Mouse (Mus musculus): ENCODE results near the gene Ifna11.
"Not testable (repeated sequence)": the region's sequence is repeated elsewhere in the genome, so short reads cannot be mapped to it uniquely, and the experiment has no call there.

Gene Ifna11

DNA sequence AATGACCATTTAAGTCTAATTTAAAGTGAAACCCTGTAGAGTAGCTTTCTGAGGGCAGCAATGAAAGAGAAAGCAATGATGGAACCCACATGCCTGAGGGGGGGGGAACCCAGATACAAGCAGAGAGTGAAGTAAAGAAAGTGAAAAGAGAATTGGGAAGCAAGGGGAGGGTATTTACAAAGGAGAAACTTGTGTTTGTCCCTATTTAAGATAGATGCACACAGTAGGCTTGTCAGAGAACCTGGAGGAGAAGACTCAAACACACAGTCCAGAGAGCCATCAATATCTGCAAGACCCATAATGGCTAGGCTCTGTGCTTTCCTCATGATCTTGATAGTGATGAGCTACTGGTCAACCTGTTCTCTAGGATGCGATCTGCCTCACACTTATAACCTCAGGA is at the start of gene Ifna11:
Ifna11 (plus strand) TSS at position 301 of the 400 bp plus-strand sequence.
- no peak for DNase-seq

DNA sequence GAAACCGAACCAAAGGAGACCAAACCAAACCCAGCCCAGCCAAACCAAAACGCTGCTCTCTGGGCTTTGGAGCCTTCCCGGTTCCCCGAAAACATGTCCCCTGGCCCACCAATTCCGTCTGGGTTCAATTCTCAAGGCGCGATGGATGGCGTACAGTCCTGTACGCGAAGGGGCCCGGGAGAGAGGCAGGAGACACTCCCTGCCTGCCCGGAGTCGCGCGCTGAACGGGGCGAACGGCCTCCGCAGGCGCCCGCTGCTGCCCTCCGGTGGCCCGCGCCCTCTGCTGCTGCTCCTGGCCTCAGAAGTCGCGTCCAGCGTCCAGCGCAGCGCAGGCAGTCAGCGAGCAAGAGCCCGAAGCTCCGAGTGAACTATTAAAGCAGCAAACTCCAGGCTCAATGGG is 46.2 kb upstream of the Ifna11 start, which contains the start of gene Gm13290:
Gm13290 (plus strand) TSS at position 301 of the 400 bp plus-strand sequence.
- not testable (repeated sequence) for DNase-seq

DNA sequence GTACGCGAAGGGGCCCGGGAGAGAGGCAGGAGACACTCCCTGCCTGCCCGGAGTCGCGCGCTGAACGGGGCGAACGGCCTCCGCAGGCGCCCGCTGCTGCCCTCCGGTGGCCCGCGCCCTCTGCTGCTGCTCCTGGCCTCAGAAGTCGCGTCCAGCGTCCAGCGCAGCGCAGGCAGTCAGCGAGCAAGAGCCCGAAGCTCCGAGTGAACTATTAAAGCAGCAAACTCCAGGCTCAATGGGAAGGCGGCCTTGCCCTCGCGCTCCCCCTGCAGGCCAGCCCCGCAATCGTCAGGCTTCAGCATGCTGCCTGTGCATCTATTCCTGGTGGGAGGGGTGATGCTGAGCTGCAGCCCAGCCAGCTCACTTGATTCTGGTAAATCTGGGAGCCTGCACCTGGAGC is 43.1 kb upstream of the Ifna11 start, which contains the start of gene Gm13289:
Gm13289 (plus strand) TSS at position 301 of the 400 bp plus-strand sequence.
- not testable (repeated sequence) for DNase-seq

DNA sequence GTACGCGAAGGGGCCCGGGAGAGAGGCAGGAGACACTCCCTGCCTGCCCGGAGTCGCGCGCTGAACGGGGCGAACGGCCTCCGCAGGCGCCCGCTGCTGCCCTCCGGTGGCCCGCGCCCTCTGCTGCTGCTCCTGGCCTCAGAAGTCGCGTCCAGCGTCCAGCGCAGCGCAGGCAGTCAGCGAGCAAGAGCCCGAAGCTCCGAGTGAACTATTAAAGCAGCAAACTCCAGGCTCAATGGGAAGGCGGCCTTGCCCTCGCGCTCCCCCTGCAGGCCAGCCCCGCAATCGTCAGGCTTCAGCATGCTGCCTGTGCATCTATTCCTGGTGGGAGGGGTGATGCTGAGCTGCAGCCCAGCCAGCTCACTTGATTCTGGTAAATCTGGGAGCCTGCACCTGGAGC is 40.2 kb upstream of the Ifna11 start, which contains the start of gene Gm13272:
Gm13272 (plus strand) TSS at position 301 of the 400 bp plus-strand sequence.
- DNase-seq = not testable (repeated sequence)

DNA sequence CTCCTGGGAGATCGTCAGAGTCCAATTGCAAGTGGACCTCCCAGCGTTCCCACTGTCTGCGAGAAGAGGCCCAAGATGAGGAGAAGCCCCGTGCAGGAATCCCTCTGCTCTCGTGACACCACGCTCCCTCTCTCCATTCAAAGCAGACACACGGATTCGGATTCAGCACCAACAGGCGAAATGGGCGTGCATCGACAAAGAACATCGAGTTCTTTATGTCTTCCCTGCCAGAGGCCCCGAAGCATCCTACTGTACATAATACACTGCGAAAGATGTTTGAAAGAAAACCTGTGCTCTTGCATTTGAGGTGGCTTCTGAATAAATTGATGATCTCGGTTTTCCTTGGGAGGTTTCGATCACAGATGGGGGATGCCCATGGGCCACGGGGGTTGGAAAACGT is 39.4 kb upstream of the Ifna11 start:
- not testable (repeated sequence) for DNase-seq

DNA sequence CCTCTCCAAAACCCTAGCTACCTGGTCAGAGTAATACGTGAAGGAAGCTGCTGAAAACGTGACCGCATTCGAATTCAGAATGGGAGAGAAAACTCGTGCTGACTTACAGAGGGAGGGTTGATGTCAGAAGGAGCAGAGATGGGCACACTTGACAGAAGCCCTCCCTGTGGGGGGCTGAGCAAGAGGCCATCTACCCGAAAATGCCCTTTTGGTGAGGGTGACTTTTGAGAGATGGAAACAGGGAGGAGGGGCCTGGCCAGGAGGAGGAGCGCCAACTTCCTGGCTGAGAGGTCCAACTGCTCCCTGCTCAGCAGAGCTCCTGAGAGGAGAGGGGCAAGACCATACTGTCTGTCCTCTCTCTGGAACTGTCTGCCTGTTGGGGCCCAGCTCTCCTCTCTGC is 37.9 kb upstream of the Ifna11 start, which contains the start of gene Ifnz:
Ifnz (plus strand) TSS at position 301 of the 400 bp plus-strand sequence.
- not testable (repeated sequence) for DNase-seq

DNA sequence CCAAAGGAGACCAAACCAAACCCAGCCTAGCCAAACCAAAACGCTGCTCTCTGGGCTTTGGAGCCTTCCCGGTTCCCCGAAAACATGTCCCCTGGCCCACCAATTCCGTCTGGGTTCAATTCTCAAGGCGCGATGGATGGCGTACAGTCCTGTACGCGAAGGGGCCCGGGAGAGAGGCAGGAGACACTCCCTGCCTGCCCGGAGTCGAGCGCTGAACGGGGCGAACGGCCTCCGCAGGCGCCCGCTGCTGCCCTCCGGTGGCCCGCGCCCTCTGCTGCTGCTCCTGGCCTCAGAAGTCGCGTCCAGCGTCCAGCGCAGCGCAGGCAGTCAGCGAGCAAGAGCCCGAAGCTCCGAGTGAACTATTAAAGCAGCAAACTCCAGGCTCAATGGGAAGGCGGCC is 37.4 kb upstream of the Ifna11 start:
- not testable (repeated sequence) for DNase-seq

DNA sequence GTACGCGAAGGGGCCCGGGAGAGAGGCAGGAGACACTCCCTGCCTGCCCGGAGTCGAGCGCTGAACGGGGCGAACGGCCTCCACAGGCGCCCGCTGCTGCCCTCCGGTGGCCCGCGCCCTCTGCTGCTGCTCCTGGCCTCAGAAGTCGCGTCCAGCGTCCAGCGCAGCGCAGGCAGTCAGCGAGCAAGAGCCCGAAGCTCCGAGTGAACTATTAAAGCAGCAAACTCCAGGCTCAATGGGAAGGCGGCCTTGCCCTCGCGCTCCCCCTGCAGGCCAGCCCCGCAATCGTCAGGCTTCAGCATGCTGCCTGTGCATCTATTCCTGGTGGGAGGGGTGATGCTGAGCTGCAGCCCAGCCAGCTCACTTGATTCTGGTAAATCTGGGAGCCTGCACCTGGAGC is 34.4 kb upstream of the Ifna11 start, which contains the start of gene Gm13276:
Gm13276 (plus strand) TSS at position 301 of the 400 bp plus-strand sequence.
- DNase-seq = not testable (repeated sequence)

DNA sequence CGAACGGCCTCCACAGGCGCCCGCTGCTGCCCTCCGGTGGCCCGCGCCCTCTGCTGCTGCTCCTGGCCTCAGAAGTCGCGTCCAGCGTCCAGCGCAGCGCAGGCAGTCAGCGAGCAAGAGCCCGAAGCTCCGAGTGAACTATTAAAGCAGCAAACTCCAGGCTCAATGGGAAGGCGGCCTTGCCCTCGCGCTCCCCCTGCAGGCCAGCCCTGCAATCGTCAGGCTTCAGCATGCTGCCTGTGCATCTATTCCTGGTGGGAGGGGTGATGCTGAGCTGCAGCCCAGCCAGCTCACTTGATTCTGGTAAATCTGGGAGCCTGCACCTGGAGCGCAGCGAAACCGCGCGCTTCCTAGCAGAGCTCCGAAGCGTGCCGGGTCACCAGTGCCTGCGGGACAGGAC is 31.4 kb upstream of the Ifna11 start, which contains the start of gene Gm13277:
Gm13277 (plus strand) TSS at position 231 of the 400 bp plus-strand sequence.
- peak; percentile 67 for DNase-seq

DNA sequence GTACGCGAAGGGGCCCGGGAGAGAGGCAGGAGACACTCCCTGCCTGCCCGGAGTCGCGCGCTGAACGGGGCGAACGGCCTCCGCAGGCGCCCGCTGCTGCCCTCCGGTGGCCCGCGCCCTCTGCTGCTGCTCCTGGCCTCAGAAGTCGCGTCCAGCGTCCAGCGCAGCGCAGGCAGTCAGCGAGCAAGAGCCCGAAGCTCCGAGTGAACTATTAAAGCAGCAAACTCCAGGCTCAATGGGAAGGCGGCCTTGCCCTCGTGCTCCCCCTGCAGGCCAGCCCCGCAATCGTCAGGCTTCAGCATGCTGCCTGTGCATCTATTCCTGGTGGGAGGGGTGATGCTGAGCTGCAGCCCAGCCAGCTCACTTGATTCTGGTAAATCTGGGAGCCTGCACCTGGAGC is 28.5 kb upstream of the Ifna11 start, which contains the start of gene Gm13278:
Gm13278 (plus strand) TSS at position 301 of the 400 bp plus-strand sequence.
- not testable (repeated sequence) for DNase-seq

DNA sequence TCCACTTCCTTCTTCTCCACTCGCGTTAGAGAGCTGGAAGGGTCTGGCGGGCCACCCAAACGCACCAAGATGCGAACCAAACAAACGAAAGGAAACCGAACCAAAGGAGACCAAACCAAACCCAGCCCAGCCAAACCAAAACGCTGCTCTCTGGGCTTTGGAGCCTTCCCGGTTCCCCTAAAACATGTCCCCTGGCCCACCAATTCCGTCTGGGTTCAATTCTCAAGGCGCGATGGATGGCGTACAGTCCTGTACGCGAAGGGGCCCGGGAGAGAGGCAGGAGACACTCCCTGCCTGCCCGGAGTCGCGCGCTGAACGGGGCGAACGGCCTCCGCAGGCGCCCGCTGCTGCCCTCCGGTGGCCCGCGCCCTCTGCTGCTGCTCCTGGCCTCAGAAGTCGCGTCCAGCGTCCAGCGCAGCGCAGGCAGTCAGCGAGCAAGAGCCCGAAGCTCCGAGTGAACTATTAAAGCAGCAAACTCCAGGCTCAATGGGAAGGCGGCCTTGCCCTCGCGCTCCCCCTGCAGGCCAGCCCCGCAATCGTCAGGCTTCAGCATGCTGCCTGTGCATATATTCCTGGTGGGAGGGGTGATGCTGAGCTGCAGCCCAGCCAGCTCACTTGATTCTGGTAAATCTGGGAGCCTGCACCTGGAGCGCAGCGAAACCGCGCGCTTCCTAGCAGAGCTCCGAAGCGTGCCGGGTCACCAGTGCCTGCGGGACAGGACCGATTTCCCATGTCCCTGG is 25.7 kb upstream of the Ifna11 start, which contains the start of gene Gm13275:
Gm13275 (plus strand) TSS at position 552 of the 740 bp plus-strand sequence.
- DNase-seq = peak; percentile 42

DNA sequence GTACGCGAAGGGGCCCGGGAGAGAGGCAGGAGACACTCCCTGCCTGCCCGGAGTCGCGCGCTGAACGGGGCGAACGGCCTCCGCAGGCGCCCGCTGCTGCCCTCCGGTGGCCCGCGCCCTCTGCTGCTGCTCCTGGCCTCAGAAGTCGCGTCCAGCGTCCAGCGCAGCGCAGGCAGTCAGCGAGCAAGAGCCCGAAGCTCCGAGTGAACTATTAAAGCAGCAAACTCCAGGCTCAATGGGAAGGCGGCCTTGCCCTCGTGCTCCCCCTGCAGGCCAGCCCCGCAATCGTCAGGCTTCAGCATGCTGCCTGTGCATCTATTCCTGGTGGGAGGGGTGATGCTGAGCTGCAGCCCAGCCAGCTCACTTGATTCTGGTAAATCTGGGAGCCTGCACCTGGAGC is 22.7 kb upstream of the Ifna11 start, which contains the start of gene Gm13279:
Gm13279 (plus strand) TSS at position 301 of the 400 bp plus-strand sequence.
- not testable (repeated sequence) for DNase-seq

DNA sequence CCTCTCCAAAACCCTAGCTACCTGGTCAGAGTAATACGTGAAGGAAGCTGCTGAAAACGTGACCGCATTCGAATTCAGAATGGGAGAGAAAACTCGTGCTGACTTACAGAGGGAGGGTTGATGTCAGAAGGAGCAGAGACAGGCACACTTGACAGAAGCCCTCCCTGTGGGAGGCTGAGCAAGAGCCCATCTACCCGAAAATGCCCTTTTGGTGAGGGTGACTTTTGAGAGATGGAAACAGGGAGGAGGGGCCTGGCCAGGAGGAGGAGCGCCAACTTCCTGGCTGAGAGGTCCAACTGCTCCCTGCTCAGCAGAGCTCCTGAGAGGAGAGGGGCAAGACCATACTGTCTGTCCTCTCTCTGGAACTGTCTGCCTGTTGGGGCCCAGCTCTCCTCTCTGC is 20.4 kb upstream of the Ifna11 start, which contains the start of gene Gm13285:
Gm13285 (plus strand) TSS at position 301 of the 400 bp plus-strand sequence.
- not testable (repeated sequence) for DNase-seq

DNA sequence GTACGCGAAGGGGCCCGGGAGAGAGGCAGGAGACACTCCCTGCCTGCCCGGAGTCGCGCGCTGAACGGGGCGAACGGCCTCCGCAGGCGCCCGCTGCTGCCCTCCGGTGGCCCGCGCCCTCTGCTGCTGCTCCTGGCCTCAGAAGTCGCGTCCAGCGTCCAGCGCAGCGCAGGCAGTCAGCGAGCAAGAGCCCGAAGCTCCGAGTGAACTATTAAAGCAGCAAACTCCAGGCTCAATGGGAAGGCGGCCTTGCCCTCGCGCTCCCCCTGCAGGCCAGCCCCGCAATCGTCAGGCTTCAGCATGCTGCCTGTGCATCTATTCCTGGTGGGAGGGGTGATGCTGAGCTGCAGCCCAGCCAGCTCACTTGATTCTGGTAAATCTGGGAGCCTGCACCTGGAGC is 16.8 kb upstream of the Ifna11 start, which contains the start of gene Gm13287:
Gm13287 (plus strand) TSS at position 301 of the 400 bp plus-strand sequence.
- DNase-seq = not testable (repeated sequence)

DNA sequence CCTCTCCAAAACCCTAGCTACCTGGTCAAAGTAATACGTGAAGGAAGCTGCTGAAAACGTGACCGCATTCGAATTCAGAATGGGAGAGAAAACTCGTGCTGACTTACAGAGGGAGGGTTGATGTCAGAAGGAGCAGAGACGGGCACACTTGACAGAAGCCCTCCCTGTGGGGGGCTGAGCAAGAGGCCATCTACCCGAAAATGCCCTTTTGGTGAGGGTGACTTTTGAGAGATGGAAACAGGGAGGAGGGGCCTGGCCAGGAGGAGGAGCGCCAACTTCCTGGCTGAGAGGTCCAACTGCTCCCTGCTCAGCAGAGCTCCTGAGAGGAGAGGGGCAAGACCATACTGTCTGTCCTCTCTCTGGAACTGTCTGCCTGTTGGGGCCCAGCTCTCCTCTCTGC is 14.5 kb upstream of the Ifna11 start, which contains the start of gene Gm13288:
Gm13288 (plus strand) TSS at position 301 of the 400 bp plus-strand sequence.
- not testable (repeated sequence) for DNase-seq

DNA sequence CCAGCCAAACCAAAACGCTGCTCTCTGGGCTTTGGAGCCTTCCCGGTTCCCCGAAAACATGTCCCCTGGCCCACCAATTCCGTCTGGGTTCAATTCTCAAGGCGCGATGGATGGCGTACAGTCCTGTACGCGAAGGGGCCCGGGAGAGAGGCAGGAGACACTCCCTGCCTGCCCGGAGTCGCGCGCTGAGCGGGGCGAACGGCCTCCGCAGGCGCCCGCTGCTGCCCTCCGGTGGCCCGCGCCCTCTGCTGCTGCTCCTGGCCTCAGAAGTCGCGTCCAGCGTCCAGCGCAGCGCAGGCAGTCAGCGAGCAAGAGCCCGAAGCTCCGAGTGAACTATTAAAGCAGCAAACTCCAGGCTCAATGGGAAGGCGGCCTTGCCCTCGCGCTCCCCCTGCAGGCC is 14.0 kb upstream of the Ifna11 start:
- DNase-seq = peak; percentile 34

DNA sequence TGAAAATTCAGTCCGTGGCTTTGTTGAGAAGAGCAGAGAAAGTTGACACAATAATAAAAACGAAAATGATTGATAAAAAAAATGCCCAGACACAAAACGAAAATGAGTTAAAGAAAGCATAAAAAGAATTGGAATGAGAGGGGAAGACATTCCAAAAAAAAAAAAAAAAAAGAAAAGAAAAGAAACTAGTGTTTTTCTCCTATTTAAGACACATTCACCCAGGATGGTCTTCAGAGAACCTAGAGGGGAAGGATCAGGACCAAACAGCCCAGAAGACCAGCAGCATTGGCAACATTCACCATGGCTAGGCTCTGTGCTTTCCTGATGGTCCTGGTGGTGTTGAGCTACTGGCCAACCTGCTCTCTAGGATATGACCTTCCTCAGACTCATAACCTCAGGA is 3.8 kb upstream of the Ifna11 start, which contains the start of gene Ifna7:
Ifna7 (plus strand) TSS at position 301 of the 400 bp plus-strand sequence.
- no peak for DNase-seq

DNA sequence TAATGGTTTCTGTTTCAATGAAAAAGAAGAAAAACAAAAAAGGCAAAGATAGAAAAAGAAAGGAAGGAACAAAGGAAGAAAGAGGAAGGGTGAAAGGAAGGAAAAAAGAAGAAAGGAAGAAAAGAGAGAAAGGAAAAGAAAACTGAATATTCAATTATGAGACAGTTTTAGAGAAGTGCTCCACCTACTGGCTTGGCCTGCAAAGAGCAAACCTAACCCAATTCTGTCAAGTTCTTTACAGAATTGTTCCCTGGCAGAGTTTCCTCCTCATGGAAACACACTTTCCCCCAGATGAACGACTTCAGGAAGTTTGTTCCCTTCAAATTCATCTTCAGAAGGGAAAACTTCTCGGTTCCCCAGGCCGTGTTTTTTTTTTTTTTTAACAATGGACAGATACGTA is 3.2 kb downstream of the Ifna11 start:
- DNase-seq = no peak

DNA sequence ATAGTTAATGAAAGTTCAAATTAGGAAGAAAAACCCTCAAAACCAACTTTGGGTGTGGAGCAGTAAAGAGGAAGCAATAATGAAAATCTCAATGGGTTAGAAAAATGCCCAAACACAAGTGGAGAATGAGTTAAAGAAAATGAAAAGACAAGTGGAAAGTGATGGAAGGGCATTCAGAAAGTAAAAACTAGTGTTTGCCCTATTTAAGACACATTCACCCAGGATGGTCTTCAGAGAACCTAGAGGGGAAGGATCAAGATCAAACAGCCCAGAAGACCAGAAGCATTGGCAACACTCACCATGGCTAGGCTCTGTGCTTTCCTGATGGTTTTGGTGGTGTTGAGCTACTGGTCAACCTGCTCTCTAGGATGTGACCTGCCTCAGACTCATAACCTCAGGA is 7.4 kb downstream of the Ifna11 start, which contains the start of gene Ifna6:
Ifna6 (plus strand) TSS at position 301 of the 400 bp plus-strand sequence.
- DNase-seq = not testable (repeated sequence)

DNA sequence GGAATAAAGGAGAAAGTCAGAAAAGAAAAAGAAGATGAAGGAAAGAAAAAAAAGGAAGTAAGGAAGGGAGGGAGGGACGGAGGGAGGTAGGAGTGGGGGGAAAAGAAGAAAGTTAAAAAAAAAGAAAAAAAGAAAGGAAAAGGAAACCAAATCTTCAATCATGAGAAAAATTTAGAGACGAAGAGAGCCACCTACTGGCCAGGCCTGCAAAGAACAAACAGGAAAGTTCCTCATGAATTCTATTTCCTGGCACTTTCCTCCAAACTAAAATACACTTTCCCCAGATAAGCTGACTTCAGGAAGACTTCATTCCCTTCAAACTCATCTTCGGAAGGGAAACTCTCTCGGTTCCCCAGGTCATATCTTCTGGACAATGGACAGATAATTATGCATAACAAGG is 10.8 kb downstream of the Ifna11 start:
- peak; percentile 22 for DNase-seq

DNA sequence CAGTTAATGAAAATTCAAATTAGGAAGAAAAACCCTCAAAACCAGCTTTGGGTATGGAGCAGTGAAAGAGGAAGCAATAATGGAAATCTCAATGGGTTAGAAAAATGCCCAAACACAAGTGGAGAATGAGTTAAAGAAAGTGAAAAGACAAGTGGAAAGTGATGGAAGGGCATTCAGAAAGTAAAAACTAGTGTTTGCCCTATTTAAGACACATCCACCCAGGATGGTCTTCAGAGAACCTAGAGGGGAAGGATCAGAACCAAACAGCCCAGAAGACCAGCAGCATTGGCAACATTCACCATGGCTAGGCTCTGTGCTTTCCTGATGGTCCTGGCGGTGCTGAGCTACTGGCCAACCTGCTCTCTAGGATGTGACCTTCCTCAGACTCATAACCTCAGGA is 15.5 kb downstream of the Ifna11 start, which contains the start of gene Ifna5:
Ifna5 (plus strand) TSS at position 301 of the 400 bp plus-strand sequence.
- not testable (repeated sequence) for DNase-seq

DNA sequence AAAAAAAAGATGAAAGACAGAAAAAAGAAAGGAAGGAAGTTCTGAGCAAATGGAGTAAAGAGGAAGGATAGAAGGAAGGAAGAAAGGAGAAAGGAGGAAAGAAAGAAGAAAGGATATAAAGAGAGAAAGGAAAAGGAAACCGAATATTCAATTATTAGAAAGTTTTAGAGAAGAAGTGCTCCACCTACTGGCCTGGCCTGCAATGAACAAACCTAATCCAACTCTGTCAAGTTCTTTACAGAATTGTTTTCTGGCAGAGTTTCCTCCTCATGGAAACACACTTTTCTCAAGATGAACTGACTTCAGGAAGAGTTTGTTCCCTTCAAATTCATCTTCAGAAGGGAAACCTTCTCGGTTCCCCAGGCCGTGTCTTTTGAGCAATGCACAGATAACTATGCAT is 19.1 kb downstream of the Ifna11 start:
- DNase-seq = peak; percentile 4

DNA sequence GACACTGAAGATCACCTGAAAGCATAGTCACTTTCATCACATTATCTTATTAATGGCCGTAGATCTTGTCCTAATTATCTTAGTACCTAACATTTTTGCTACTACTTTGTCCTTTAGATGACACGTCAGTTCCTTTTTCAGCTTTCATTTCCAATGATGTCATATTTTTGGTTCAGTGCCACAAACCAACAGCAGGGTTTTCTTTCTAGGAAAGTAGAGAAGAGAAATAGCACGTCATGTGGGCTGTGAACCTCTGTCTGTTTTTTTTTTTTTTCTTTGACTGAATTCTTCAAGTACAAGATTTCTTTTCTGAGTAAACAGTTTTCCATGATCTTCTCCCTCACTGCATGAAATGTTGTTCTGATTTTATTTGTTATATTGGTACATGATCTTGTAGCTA is 20.3 kb downstream of the Ifna11 start:
- DNase-seq = no peak
